Mouse (Mus musculus): ENCODE data around the gene Cacna1c. TPM values are rescaled to one million over a fixed set of nuclear protein-coding genes. Genes with fewer than 3 reads are reported as not detected.

Cacna1c gene
- polyA plus RNA-seq, 1 experiment from 2014 or later, result 2.3 TPM

DNA sequence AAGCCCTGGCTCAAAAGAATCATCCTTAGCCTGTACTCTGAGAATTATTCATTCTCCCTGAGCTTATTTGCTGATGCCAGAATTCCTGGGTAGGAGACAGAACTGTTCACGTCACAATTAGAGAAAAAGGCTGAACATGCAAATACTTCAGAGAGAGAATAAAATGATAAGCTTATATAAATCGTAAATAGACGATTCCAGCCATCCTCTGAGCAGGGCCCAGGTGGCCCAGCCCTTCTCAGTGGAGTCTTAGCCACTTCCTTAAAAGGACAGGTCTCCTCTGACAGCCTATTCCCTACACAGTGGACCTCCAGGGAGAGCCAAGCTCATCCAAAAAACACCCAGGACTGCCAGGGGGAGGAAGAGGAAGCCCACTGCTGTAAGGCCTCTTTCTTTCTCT, 110.4 kb downstream of the Cacna1c start:
- ATAC-seq (replicated peaks; ENCODE audit: low FRiP score) (no peak), DNase-seq (ENCODE audit: low spot score) (no peak)
- no peak overlapping the region for H3K4me3 ChIP-seq (ENCODE audit: low read depth, low read length)
- H3K9ac ChIP-seq (ENCODE audit: low read depth, low read length), result no peak overlapping the region
- no peaks in the 10 kb centered on the region for H3K36me3 ChIP-seq (ENCODE audit: control insufficient read depth, insufficient read depth, low read length)
- 63% methylated on average over 3 of the region's 3 CpGs for WGBS
- H3K4me1 ChIP-seq (replicated peaks; ENCODE audit: control insufficient read depth, insufficient read depth, low read length), result no peaks in the 10 kb centered on the region
- H3K9me3 ChIP-seq (ENCODE audit: control insufficient read depth, low read length), result no peaks in the 10 kb centered on the region
- no peak overlapping the region for H3K4me2 ChIP-seq
- H3K27ac ChIP-seq (ENCODE audit: low read depth, low read length), result no peak overlapping the region
- no peaks in the 10 kb centered on the region for H3K27me3 ChIP-seq (replicated peaks; ENCODE audit: control insufficient read depth, insufficient read depth, low read length)

DNA sequence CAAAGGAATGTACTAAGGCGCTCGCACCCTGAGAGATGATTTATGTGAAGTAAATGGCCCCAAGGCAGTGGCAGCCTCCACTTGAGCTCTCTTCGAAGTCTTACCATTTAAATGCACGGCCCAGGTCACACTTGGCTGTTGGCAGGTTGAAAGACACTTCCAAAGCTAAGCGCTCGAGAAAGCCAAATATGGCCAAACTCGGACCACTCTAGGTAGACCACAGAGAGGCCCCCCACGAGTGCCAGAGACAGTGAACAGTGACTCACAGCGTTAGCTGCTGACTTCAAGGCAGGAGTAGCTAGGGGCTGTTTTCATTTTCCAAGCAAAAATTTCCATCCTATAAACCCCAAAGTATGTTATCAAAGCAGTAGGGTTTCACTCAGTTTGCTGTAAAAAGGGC, 111.7 kb downstream of the Cacna1c start:
- no peak for DNase-seq (ENCODE audit: low spot score)
- 63% methylated on average over 9 of the region's 9 CpGs for WGBS
- Histone ChIP-seq H3K9ac (ENCODE audit: low read depth, low read length) (no peak overlapping the region), H3K9me3 (ENCODE audit: control insufficient read depth, low read length) (no peaks in the 10 kb centered on the region), H3K27me3 (replicated peaks; ENCODE audit: control insufficient read depth, insufficient read depth, low read length) (no peaks in the 10 kb centered on the region), H3K4me3 (ENCODE audit: low read depth, low read length) (no peak overlapping the region), H3K27ac (ENCODE audit: low read depth, low read length) (no peak overlapping the region), H3K4me2 (no peak overlapping the region), H3K4me1 (replicated peaks; ENCODE audit: control insufficient read depth, insufficient read depth, low read length) (no peaks in the 10 kb centered on the region), H3K36me3 (ENCODE audit: control insufficient read depth, insufficient read depth, low read length) (no peaks in the 10 kb centered on the region)
- ATAC-seq (replicated peaks; ENCODE audit: low FRiP score), result no peak

DNA sequence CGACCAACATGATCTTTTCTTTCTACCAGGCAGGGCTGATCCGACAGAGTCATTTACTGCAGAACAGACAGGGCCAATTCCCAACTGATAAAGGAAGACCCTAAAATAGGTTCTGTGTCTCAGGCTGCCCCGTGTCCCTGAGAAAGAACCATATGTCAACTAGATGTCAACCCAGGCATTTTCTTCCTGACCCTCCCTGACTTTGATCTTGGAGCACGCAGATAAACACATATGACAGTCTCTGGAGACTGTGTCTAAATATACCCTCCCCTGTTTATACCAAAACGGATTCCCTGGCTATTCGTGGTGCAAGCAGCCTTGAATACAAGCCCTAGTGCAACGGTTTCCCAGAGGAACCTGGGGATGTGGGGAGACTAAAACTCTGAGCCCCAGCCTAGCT, 112.7 kb downstream of the Cacna1c start:
- Histone ChIP-seq H3K4me2 (no peak overlapping the region), H3K4me3 (ENCODE audit: low read depth, low read length) (no peak overlapping the region), H3K9me3 (ENCODE audit: control insufficient read depth, low read length) (no peaks in the 10 kb centered on the region), H3K27ac (ENCODE audit: low read depth, low read length) (no peak overlapping the region), H3K27me3 (replicated peaks; ENCODE audit: control insufficient read depth, insufficient read depth, low read length) (no peaks in the 10 kb centered on the region), H3K36me3 (ENCODE audit: control insufficient read depth, insufficient read depth, low read length) (no peaks in the 10 kb centered on the region), H3K4me1 (replicated peaks; ENCODE audit: control insufficient read depth, insufficient read depth, low read length) (no peaks in the 10 kb centered on the region), H3K9ac (ENCODE audit: low read depth, low read length) (no peak overlapping the region)
- DNase-seq (ENCODE audit: low spot score) (no peak), ATAC-seq (replicated peaks; ENCODE audit: low FRiP score) (no peak)
- 58% methylated on average over 7 of the region's 7 CpGs for WGBS

DNA sequence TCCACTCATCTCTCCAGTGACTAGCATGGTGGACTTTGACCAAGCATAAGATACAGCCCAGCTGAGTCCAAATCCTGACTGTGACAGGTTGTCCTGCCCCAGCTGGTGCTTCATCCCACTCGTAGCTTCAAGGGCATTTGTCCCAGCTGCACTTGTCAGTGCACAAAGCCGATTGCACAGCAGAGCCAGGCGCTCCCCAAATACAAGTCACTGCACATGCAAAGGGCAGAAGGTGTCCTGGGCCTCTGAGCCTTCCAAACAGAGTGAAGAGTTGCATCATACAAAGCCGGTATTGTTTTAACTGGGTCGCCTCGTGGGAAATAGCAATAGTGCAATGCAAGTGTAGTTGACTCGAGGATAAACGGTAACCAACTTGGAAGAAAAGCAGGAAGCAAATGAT, 113.6 kb downstream of the Cacna1c start:
- 75% methylated on average over 8 of the region's 8 CpGs for whole genome bisulfite sequencing

DNA sequence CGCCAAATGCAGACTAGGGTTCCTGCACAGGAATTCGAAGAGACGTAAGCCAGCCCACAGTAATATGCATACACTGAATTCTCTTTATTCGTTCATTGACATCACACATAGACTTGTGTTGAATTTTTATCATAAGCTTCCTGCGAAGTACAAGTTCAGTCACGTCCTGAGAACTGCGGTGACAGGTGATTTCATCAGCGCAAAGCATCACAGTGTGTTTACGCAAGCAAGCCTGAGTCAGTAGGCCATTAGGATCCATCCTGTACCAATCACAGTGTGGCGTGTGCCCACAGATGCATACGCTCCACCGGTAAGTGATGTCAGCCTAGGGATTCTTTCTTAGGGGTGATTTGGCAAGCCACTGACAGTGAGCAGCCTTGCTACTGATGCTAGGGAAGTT, 114.6 kb downstream of the Cacna1c start:
- Histone ChIP-seq H3K9ac (ENCODE audit: low read depth, low read length) (no peak overlapping the region), H3K4me3 (ENCODE audit: low read depth, low read length) (no peak overlapping the region), H3K4me1 (replicated peaks; ENCODE audit: control insufficient read depth, insufficient read depth, low read length) (no peaks in the 10 kb centered on the region), H3K27me3 (replicated peaks; ENCODE audit: control insufficient read depth, insufficient read depth, low read length) (no peaks in the 10 kb centered on the region), H3K4me2 (no peak overlapping the region), H3K9me3 (ENCODE audit: control insufficient read depth, low read length) (no peaks in the 10 kb centered on the region), H3K36me3 (ENCODE audit: control insufficient read depth, insufficient read depth, low read length) (no peaks in the 10 kb centered on the region), H3K27ac (ENCODE audit: low read depth, low read length) (no peak overlapping the region)
- DNase-seq (ENCODE audit: low spot score) (no peak), ATAC-seq (replicated peaks; ENCODE audit: low FRiP score) (no peak)
- 89% methylated on average over 12 of the region's 12 CpGs for WGBS

More for the DNA sequence above, 113.6 kb downstream of the Cacna1c start:
- no peak for DNase-seq (ENCODE audit: low spot score)
- Histone ChIP-seq H3K4me3 (ENCODE audit: low read depth, low read length) (no peak overlapping the region), H3K4me2 (no peak overlapping the region), H3K27ac (ENCODE audit: low read depth, low read length) (no peak overlapping the region), H3K36me3 (ENCODE audit: control insufficient read depth, insufficient read depth, low read length) (no peaks in the 10 kb centered on the region), H3K4me1 (replicated peaks; ENCODE audit: control insufficient read depth, insufficient read depth, low read length) (no peaks in the 10 kb centered on the region), H3K9ac (ENCODE audit: low read depth, low read length) (no peak overlapping the region), H3K9me3 (ENCODE audit: control insufficient read depth, low read length) (no peaks in the 10 kb centered on the region), H3K27me3 (replicated peaks; ENCODE audit: control insufficient read depth, insufficient read depth, low read length) (no peaks in the 10 kb centered on the region)
- no peak for ATAC-seq (replicated peaks; ENCODE audit: low FRiP score)

DNA sequence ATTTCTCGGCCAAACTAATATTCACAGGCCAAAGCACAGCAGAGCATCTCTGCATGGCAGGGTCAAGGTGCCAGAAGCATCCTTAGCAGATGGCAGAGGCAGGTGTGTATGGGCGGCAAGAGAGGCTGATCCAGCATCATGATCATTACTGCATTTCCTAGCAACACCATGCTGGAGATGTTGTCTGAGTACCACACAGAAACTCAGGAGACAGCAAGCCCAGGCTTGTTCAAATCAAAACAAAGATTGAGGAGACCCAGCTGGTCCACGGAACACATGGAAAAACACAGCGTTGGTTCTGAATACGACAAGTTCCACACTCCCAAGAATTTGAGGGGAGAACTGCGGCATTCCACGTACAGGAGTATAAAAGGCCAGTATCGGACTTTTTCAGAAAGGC, 116.6 kb downstream of the Cacna1c start:
- no peaks in the 10 kb centered on the region for H3K27me3 ChIP-seq (replicated peaks; ENCODE audit: control insufficient read depth, insufficient read depth, low read length)
- no peak overlapping the region for H3K27ac ChIP-seq (ENCODE audit: low read depth, low read length)
- H3K4me3 ChIP-seq (ENCODE audit: low read depth, low read length), result no peak overlapping the region
- 87% methylated on average over 8 of the region's 8 CpGs for WGBS
- no peaks in the 10 kb centered on the region for H3K36me3 ChIP-seq (ENCODE audit: control insufficient read depth, insufficient read depth, low read length)
- no peak overlapping the region for H3K4me2 ChIP-seq
- H3K9me3 ChIP-seq (ENCODE audit: control insufficient read depth, low read length), result no peaks in the 10 kb centered on the region
- H3K4me1 ChIP-seq (replicated peaks; ENCODE audit: control insufficient read depth, insufficient read depth, low read length), result no peaks in the 10 kb centered on the region
- DNase-seq (ENCODE audit: low spot score) (no peak), ATAC-seq (replicated peaks; ENCODE audit: low FRiP score) (no peak)
- no peak overlapping the region for H3K9ac ChIP-seq (ENCODE audit: low read depth, low read length)

DNA sequence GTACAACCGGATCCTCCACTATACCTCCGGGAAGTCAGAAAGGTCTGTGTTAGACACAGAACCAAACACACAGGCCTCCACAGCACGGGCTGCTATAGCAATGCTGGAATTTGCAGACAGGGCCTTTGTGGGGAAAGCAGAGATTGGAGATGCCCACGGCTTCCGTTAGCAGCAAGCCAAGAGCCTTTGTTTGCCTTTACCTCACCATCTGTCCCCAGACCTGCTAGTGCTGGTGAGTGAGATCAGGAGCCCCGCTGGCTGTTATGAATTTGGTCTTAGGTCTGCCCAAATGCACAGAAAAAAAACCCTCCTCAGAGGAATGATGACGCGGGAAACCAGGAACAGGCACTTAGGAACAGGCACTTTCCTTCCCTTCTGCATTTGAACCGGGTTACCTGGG, 117.3 kb downstream of the Cacna1c start:
- DNase-seq (ENCODE audit: low spot score) (no peak), ATAC-seq (replicated peaks; ENCODE audit: low FRiP score) (no peak)
- Histone ChIP-seq H3K9ac (ENCODE audit: low read depth, low read length) (no peak overlapping the region), H3K4me3 (ENCODE audit: low read depth, low read length) (no peak overlapping the region), H3K9me3 (ENCODE audit: control insufficient read depth, low read length) (no peaks in the 10 kb centered on the region), H3K4me1 (replicated peaks; ENCODE audit: control insufficient read depth, insufficient read depth, low read length) (no peaks in the 10 kb centered on the region), H3K27ac (ENCODE audit: low read depth, low read length) (no peak overlapping the region), H3K27me3 (replicated peaks; ENCODE audit: control insufficient read depth, insufficient read depth, low read length) (no peaks in the 10 kb centered on the region), H3K36me3 (ENCODE audit: control insufficient read depth, insufficient read depth, low read length) (no peaks in the 10 kb centered on the region), H3K4me2 (no peak overlapping the region)
- whole genome bisulfite sequencing, result 77% methylated on average over 9 of the region's 9 CpGs

DNA sequence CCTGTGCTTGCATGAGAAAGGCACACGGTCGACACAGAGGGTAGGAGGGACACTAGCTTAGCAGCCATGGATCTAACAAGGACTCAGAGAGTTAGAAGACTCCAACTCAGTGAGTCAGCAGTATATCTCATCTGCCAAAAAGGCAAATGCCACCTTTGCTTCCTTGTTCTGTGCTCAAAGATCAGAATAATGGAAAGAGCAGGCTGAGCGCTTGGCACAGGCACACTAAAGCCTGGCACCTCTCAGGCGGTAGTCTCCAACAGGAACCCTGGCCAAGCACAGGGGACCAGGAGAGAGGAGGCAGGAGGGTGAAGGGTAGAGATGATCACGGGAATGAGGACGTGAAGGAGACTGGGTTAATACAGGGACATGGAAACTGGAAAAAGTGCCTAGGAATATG, 119.0 kb downstream of the Cacna1c start:
- Histone ChIP-seq H3K9ac (ENCODE audit: low read depth, low read length) (no peak overlapping the region), H3K4me1 (replicated peaks; ENCODE audit: control insufficient read depth, insufficient read depth, low read length) (no peaks in the 10 kb centered on the region), H3K4me2 (no peak overlapping the region), H3K36me3 (ENCODE audit: control insufficient read depth, insufficient read depth, low read length) (no peaks in the 10 kb centered on the region), H3K4me3 (ENCODE audit: low read depth, low read length) (no peak overlapping the region), H3K27me3 (replicated peaks; ENCODE audit: control insufficient read depth, insufficient read depth, low read length) (no peaks in the 10 kb centered on the region), H3K9me3 (ENCODE audit: control insufficient read depth, low read length) (no peaks in the 10 kb centered on the region), H3K27ac (ENCODE audit: low read depth, low read length) (no peak overlapping the region)
- 77% methylated on average over 6 of the region's 6 CpGs for WGBS
- no peak for DNase-seq (ENCODE audit: low spot score)
- no peak for ATAC-seq (replicated peaks; ENCODE audit: low FRiP score)

DNA sequence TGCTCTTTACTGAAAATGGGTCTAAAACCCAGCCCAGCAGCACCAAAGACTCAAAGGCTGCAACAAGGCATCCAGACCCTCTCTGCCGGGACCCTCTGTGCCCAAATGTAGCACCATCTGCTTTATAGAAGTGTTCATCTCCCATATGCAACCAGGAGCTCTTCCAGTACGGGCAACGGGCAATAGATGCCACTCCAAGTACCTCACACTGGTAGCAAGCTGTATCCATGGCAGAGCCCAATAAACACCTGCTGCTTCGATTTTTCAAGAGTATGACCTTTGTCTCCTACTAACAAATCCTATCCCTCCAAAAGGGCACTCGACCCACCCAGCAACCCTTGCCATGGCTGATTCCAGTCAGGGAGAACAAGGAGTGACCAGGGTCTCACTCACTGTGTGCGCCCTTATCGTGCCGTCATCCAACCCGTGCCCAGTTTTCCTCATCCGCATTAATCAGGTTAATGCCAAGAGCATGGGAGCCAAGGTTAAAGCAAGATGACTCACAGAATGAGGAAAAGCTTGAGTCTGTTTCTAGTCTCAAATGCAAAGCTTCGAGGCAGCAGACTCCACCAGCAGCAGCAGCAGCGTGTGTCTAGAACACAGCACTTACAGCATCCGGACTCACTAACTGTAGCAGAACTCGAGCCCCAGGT, 122.7 kb downstream of the Cacna1c start:
- Histone ChIP-seq H3K4me1 (replicated peaks; ENCODE audit: control insufficient read depth, insufficient read depth, low read length) (no peaks in the 10 kb centered on the region), H3K9ac (ENCODE audit: low read depth, low read length) (no peak overlapping the region), H3K9me3 (ENCODE audit: control insufficient read depth, low read length) (no peaks in the 10 kb centered on the region), H3K4me3 (ENCODE audit: low read depth, low read length) (no peak overlapping the region), H3K36me3 (ENCODE audit: control insufficient read depth, insufficient read depth, low read length) (no peaks in the 10 kb centered on the region), H3K4me2 (no peak overlapping the region), H3K27me3 (replicated peaks; ENCODE audit: control insufficient read depth, insufficient read depth, low read length) (no peaks in the 10 kb centered on the region), H3K27ac (ENCODE audit: low read depth, low read length) (no peak overlapping the region)
- DNase-seq (ENCODE audit: low spot score) (no peak), ATAC-seq (replicated peaks; ENCODE audit: low FRiP score) (no peak)
- 86% methylated on average over 14 of the region's 14 CpGs for WGBS
